Mouse (Mus musculus) liver, embryonic 14.5 days (tissue): ENCODE data around the gene Tap1. TPM values are rescaled to one million over a fixed set of nuclear protein-coding genes. Genes with fewer than 3 reads are reported as not detected.

Experiments used
- ATAC-seq: fragments of 200-750 bp; cut with Nextera tagmentation; 2 replicates; pipeline ENCODE4 v1.8.0; 2017; ENCODE audit warnings: moderate number of reproducible peaks, mild to moderate bottlenecking, moderate library complexity; ENCODE audit not compliant: insufficient read depth
- DNase-seq, 3 experiments: peaks; one replicate each; pipeline ENCODE4 v3.0.0-alpha.2; 2012 to 2013; ENCODE audit warnings: low read depth in 3 of 3, low spot score in 3 of 3
- H3K27ac ChIP-seq: fragments of 300-500 bp; sonication (generic); 2 replicates; pipeline ENCODE4 v1.5.1; 2014; ENCODE audit warnings: moderate library complexity, mild to moderate bottlenecking, control low read depth, inconsistent platforms
- H3K27me3 ChIP-seq: fragments of 300-500 bp; sonication (generic); 2 replicates; pipeline ENCODE4 v1.6.1; 2014; ENCODE audit warnings: mild to moderate bottlenecking, low read length, moderate library complexity; ENCODE audit not compliant: control insufficient read depth, insufficient read depth
- H3K36me3 ChIP-seq: fragments of 300-500 bp; sonication (generic); replicated peaks from 2 replicates; pipeline ENCODE4 v1.6.1; 2014; ENCODE audit warnings: low read depth; ENCODE audit not compliant: control insufficient read depth, insufficient read depth
- H3K4me1 ChIP-seq, 2 experiments: fragments of 200-500 bp in 1 of 2; fragments of 300-500 bp in 1 of 2; sonication (generic) in 1 of 2; replicated peaks; 2 replicates each; pipeline ENCODE4 v1.6.1; 2012 to 2014; ENCODE audit warnings: antibody characterized with exemption in 1 of 2, inconsistent platforms in 1 of 2, low read length in 1 of 2; ENCODE audit not compliant: control insufficient read depth in 2 of 2, insufficient read depth in 2 of 2
- H3K4me2 ChIP-seq: fragments of 300-500 bp; sonication (generic); 2 replicates; pipeline ENCODE4 v1.6.1; 2014; ENCODE audit warnings: low read depth, mild to moderate bottlenecking, control low read depth, moderate library complexity
- H3K4me3 ChIP-seq, 2 experiments: fragments of 200-500 bp in 1 of 2; fragments of 300-500 bp in 1 of 2; sonication (generic) in 1 of 2; 2 replicates each; pipeline ENCODE4 v1.5.1; 2012 to 2014; ENCODE audit warnings: low read depth in 2 of 2, low read length in 2 of 2, mild to moderate bottlenecking in 2 of 2, control low read depth in 1 of 2, inconsistent platforms in 1 of 2, moderate library complexity in 1 of 2; ENCODE audit not compliant: insufficient read depth in 1 of 2
- H3K9ac ChIP-seq: fragments of 300-500 bp; sonication (generic); replicated peaks from 2 replicates; pipeline ENCODE4 v1.6.1; 2014; ENCODE audit warnings: mild to moderate bottlenecking, control low read depth, moderate library complexity
- H3K9me3 ChIP-seq: fragments of 300-500 bp; sonication (generic); 2 replicates; pipeline ENCODE4 v1.6.1; 2016; ENCODE audit warnings: low read length, mixed read lengths; ENCODE audit not compliant: control insufficient read depth
- CTCF ChIP-seq: IDR thresholded peaks from 2 replicates; pipeline ENCODE4 v1.5.1; 2016; ENCODE audit warnings: antibody characterized with exemption, low read depth, control low read depth
- EP300 ChIP-seq: IDR thresholded peaks from 2 replicates; pipeline ENCODE4 v1.6.1; 2016; ENCODE audit warnings: antibody characterized with exemption, low read depth
- WGBS: fragments of 180-500 bp; shearing (Covaris S2); extraction: QIAGEN DNeasy Blood & Tissue Kit; methylation state at CpG from one replicate; pipeline ENCODE4 v1.1.7; 2014; ENCODE audit not compliant: insufficient replicate concordance; 5-methylcytosine and 5-hydroxymethylcytosine counted together
- polyA plus RNA-seq, 2 experiments: library from polyadenylated mRNA; depleted of rRNA in 1 of 2; stranded (reverse) in 1 of 2; unstranded in 1 of 2; fragments of >200 nt; fragmentation: Nextera tagmentation in 1 of 2; extraction: Ambion mirVana in 1 of 2; gene quantifications; 2 replicates each; pipeline versions ENCODE4 v1.2.1 to v1.2.3; 2012 to 2014

The Tap1 gene
- polyA plus RNA-seq, 2 experiments = 1.9 to 2.5 TPM

DNA sequence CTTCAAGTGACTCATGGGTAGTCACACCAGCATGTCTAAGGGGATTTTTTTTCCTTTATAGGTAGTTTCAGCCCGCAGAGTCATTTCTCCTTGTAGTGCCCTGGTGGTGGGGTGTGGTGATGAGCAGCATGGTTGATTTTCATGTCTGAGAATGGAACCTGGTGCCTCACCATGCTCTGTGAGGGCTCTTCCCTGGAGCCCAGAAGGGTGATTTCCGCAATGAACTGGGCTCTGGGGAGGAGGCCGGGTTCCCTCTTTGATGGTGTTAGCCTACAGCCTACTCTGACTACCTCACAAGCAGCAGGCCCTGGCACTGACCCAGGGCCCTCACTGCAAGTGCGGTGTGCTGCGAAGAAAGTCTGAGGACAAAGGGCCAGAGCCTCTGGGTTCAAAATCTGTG lies 16.1 kb downstream of the Tap1 start, which contains the start of gene Tap2:
TSS of gene Tap2 (plus strand) at position 84 of the 400 bp plus-strand sequence.
- Histone ChIP-seq H3K36me3 (no peaks in the 10 kb centered on the region), H3K4me3 (peak within 1 kb of the TSS; percentile 81 to 83), H3K9ac (peak within 1 kb of the TSS; percentile 82), H3K27me3 (peaks cover 7% of the 10 kb centered on the region), H3K4me2 (peak within 1 kb of the TSS; percentile 72), H3K9me3 (no peaks in the 10 kb centered on the region), H3K27ac (no peak within 1 kb of the TSS), H3K4me1 (peaks cover 7% of the 10 kb centered on the region in 2 experiments; a peak in 3 of 4 replicates)
- no peak for ATAC-seq
- whole genome bisulfite sequencing = 76% methylated on average over 5 of the region's 5 CpGs
- DNase-seq = no peak
- no peak for TF ChIP-seq CTCF

DNA sequence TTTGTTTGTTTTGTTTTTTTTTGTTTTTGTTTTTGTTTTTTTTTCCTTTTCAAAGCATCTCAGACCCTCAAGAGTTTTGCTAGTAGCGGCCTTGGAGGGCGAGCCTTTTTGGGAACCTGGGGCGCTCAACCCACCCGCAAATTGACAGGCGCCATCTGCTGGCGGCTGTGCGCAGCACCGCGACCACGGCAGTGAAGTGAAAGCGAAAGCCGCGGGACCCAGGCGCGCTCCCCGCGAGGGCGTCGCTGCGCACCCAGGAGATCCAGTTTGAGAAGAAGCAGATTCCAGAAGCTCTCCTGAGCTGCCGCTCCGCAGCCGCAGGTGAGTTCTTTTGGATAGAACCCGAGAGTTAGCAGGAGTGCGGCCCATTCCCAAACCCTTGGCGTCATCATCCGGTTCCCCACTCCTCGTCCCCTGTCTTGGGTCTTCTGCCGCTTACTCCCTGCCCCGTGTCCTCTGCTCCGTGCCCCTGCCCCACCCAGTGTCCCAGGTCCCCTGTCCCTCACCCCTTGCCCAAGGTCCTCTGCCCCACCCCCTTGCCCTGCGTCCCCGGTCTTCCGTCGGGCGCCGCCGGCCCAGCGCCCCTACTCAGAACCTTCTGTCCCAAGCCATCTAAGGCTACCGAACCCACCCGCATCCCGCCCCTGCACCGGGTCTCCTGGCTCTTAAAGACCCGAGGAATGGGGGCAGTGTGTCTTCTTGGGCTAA lies 17.1 kb downstream of the Tap1 start:
- peak; percentile 50; the same call in 1 of the 2 replicates for ATAC-seq

DNA sequence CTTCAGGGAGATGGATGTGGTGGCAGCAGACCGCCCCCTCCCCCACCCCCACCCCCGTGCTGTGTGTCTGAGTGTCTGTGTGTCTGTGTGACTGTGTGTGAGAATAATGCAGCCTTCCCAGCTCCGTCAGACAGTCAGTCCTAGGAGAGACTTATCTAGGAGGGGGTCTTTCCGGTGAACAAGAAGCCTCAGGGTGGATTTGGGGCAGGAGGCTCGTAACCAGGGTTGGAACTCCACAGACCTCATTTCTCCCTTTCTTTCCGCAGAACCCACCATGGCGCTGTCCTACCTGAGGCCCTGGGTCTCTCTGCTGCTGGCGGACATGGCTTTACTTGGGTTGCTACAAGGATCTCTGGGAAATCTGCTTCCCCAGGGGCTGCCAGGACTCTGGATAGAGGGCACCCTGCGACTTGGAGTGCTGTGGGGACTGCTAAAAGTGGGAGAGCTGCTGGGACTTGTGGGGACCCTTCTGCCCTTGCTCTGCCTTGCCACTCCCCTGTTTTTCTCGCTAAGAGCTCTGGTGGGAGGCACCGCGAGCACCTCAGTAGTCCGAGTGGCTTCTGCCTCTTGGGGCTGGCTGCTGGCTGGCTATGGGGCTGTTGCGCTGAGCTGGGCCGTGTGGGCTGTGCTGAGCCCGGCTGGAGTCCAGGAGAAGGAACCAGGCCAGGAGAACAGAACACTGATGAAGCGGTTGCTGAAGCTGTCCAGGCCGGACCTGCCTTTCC lies 17.8 kb downstream of the Tap1 start:
- 14% methylated on average over 18 of the region's 18 CpGs for WGBS
- H3K27ac ChIP-seq = peak overlapping the region; percentile 13; the same call in 1 of the 2 replicates
- DNase-seq = no peak

More for the DNA sequence above, 17.1 kb downstream of the Tap1 start:
- Histone ChIP-seq H3K27ac (no peak overlapping the region), H3K9me3 (no peaks in the 10 kb centered on the region), H3K4me3 (peak overlapping the region; percentile 81 to 83), H3K27me3 (no peaks in the 10 kb centered on the region), H3K36me3 (no peaks in the 10 kb centered on the region), H3K4me2 (peak overlapping the region; percentile 72), H3K9ac (peak overlapping the region; percentile 82), H3K4me1 (peaks cover 7% of the 10 kb centered on the region in 2 experiments; a peak in 3 of 4 replicates)
- WGBS = under 1% methylated on average over 44 of the region's 44 CpGs
- DNase-seq = peak; percentile 64 to 67 (median 64)
- TF ChIP-seq EP300 (no peak), CTCF (peak; percentile 94)

DNA sequence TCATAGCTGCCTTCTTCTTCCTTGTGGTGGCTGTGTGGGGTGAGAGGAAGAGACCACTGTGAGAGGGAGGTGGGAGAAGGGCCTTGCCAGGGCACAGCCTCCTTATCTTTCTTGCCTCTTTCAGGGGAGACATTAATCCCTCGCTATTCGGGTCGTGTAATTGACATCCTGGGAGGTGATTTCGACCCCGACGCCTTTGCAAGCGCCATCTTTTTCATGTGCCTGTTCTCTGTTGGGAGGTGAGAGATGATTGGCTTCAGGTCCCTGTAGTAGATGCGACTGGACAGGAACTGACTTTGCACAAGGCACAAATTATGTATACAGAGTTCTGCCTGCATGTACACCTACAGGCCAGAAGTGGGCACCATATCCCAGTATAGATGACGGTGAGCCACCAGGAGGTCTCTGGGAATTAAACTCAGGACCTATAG lies 18.4 kb downstream of the Tap1 start:
- peak; percentile 54; the same call in 1 of the 2 replicates for ATAC-seq
- Histone ChIP-seq H3K27ac (no peak overlapping the region), H3K36me3 (no peaks in the 10 kb centered on the region), H3K4me1 (peaks cover 7 to 10% of the 10 kb centered on the region in 2 experiments), H3K27me3 (no peaks in the 10 kb centered on the region), H3K9me3 (no peaks in the 10 kb centered on the region), H3K9ac (peak overlapping the region; percentile 82), H3K4me3 (peak overlapping the region; percentile 81 to 83), H3K4me2 (peak overlapping the region; percentile 72)
- peak in 2 of 3 experiments; percentile 43 to 49 for DNase-seq
- no peak for TF ChIP-seq EP300
- peak; percentile 75 for TF ChIP-seq CTCF
- whole genome bisulfite sequencing = 15% methylated on average over 9 of the region's 9 CpGs

More for the DNA sequence above, 17.8 kb downstream of the Tap1 start:
- H3K4me1 ChIP-seq = peaks cover 7% of the 10 kb centered on the region in 2 experiments; a peak in 3 of 4 replicates
- H3K9me3 ChIP-seq = no peaks in the 10 kb centered on the region
- TF ChIP-seq CTCF (no peak), EP300 (no peak)
- ATAC-seq = peak; percentile 52; the same call in 1 of the 2 replicates
- H3K27me3 ChIP-seq = no peaks in the 10 kb centered on the region
- H3K4me2 ChIP-seq = peak overlapping the region; percentile 72
- H3K36me3 ChIP-seq = no peaks in the 10 kb centered on the region
- peak overlapping the region; percentile 82 for H3K9ac ChIP-seq
- peak overlapping the region; percentile 81 to 83 for H3K4me3 ChIP-seq

DNA sequence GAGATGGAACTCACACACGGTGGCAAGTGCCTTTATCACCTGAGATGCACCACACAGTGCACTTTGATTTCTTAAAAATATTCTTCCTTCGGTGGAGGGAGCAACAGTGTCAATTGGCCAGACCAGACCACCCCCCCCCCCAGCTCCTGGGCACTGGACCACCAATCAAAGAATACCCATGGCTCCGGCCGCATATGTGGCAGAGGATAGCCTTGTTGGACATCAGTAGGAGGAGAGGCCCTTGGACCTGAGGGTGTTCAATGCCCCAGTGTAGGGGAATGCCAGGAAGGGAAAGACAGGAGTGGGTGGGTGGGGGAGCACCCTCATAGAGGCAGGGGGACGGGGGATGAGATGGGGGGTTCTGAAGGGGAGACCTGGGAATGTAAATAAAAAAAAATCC lies 19.4 kb downstream of the Tap1 start:
- H3K4me2 ChIP-seq = no peak overlapping the region
- H3K4me3 ChIP-seq = no peak overlapping the region
- H3K27me3 ChIP-seq = no peaks in the 10 kb centered on the region
- no peaks in the 10 kb centered on the region for H3K9me3 ChIP-seq
- DNase-seq = no peak
- no peak overlapping the region for H3K9ac ChIP-seq
- 72% methylated on average over 5 of the region's 5 CpGs for WGBS
- H3K36me3 ChIP-seq = no peaks in the 10 kb centered on the region
- peaks cover 7 to 12% of the 10 kb centered on the region in 2 experiments for H3K4me1 ChIP-seq
- no peak for TF ChIP-seq CTCF
- TF ChIP-seq EP300 = no peak
- no peak overlapping the region for H3K27ac ChIP-seq
- no peak for ATAC-seq
